Comparison of ENCODE assay signal across 22 mouse cellular contexts in genomic region chr13:96937059-96937558, GRCm38 (mm10). TPM values are rescaled to one million over a fixed set of nuclear protein-coding genes. Genes with fewer than 3 reads are reported as not detected.
DNase-seq lines count a peak whose midpoint lies in the region; ATAC-seq lines count a peak whose summit lies in the region.
"Had no signal": no experiment of that assay in that cellular context is flagged by ENCODE, and none has a peak within 500 bp of the region (broad histone marks: within the 10 kb centered on the region; RNA-seq: fewer than 3 reads in every experiment).

No protein-coding gene starts in this region.

- H3K4me2 ChIP-seq in hindbrain, embryonic 11.5 days (replicated peaks; ENCODE audit: low read depth, low read length): no peak overlapping the region
- H3K4me2 ChIP-seq in hindbrain, embryonic 14.5 days (replicated peaks): no peak overlapping the region
- H3K4me2 ChIP-seq in kidney, embryonic 16.5 days (replicated peaks; ENCODE audit: low read depth, low read length): no peak overlapping the region
- H3K4me2 ChIP-seq: lung, embryonic 15.5 days; neural tube, embryonic 13.5 days had no signal

- no peak overlapping the region for H3K9ac ChIP-seq in hindbrain, embryonic 11.5 days (ENCODE audit: low read depth, low read length)
- H3K9ac ChIP-seq in hindbrain, embryonic 14.5 days: no peak overlapping the region
- H3K9ac ChIP-seq in kidney, embryonic 16.5 days (replicated peaks; ENCODE audit: low read length): no peak overlapping the region
- H3K9ac ChIP-seq: lung, embryonic 15.5 days; neural tube, embryonic 13.5 days had no signal

- no peak overlapping the region for H3K27ac ChIP-seq in hindbrain, embryonic 11.5 days (ENCODE audit: low read depth, low read length)
- no peak overlapping the region for H3K27ac ChIP-seq in hindbrain, embryonic 14.5 days
- peak overlapping the region; percentile 45; the same call in 1 of the 2 replicates for H3K27ac ChIP-seq in kidney, embryonic 16.5 days (ENCODE audit: low read length)
- H3K27ac ChIP-seq: left cerebral cortex, adult 2 months; lung, embryonic 15.5 days; macrophage; midbrain, embryonic 10.5 days; neural tube, embryonic 13.5 days had no signal

- no peaks in the 10 kb centered on the region for H3K27me3 ChIP-seq in hindbrain, embryonic 11.5 days (ENCODE audit: control insufficient read depth, insufficient read depth, low read length)
- no peaks in the 10 kb centered on the region for H3K27me3 ChIP-seq in hindbrain, embryonic 14.5 days (ENCODE audit: control insufficient read depth, insufficient read depth, low read length)
- no peaks in the 10 kb centered on the region for H3K27me3 ChIP-seq in kidney, embryonic 16.5 days (ENCODE audit: insufficient read depth, low read length)
- H3K27me3 ChIP-seq: CH12.LX; lung, embryonic 15.5 days; neural tube, embryonic 13.5 days had no signal

- peak; percentile 10 for DNase-seq in hindbrain, embryonic 11.5 days (ENCODE audit: low spot score)
- no peak for DNase-seq in hindbrain, embryonic 14.5 days (ENCODE audit: low spot score)
- DNase-seq in kidney, adult 11 months: no peak
- DNase-seq in retina, postnatal 1 day: peak; percentile 24
- DNase-seq in retina, embryonic 14.5 days (ENCODE audit: low spot score): no peak
- peak; percentile 54 for DNase-seq in testis, postnatal 14 days (ENCODE audit: low spot score)
- DNase-seq in natural killer cell, adult 2 months (ENCODE audit: low spot score in 2 of 2): no peak
- DNase-seq: adrenal gland, adult 2 months; cerebellum, adult 8-10 months; gastrocnemius, postnatal 14 days; left cerebral cortex, postnatal 4 days; right cerebral cortex, postnatal 14 days; spleen, adult 18-20 months had no signal

- 70% methylated on average over 10 of the region's 10 CpGs for WGBS in hindbrain, embryonic 11.5 days
- WGBS in hindbrain, embryonic 14.5 days: 72% methylated on average over 10 of the region's 10 CpGs
- WGBS in kidney, embryonic 16.5 days: 64% methylated on average over 10 of the region's 10 CpGs

- no peaks in the 10 kb centered on the region for H3K36me3 ChIP-seq in hindbrain, embryonic 11.5 days (ENCODE audit: control insufficient read depth, insufficient read depth, low read length)
- no peaks in the 10 kb centered on the region for H3K36me3 ChIP-seq in hindbrain, embryonic 14.5 days (replicated peaks; ENCODE audit: control insufficient read depth, insufficient read depth)
- no peaks in the 10 kb centered on the region for H3K36me3 ChIP-seq in kidney, embryonic 16.5 days (ENCODE audit: insufficient read depth, low read length)
- H3K36me3 ChIP-seq: lung, embryonic 15.5 days; midbrain, embryonic 10.5 days; neural tube, embryonic 13.5 days had no signal

- H3K4me1 ChIP-seq in hindbrain, embryonic 11.5 days (replicated peaks; ENCODE audit: control insufficient read depth, insufficient read depth, low read length): no peaks in the 10 kb centered on the region
- H3K4me1 ChIP-seq in hindbrain, embryonic 14.5 days (replicated peaks; ENCODE audit: control insufficient read depth, insufficient read depth, low read length): no peaks in the 10 kb centered on the region
- H3K4me1 ChIP-seq in kidney, embryonic 16.5 days (ENCODE audit: insufficient read depth, low read length): peaks cover 15% of the 10 kb centered on the region
- H3K4me1 ChIP-seq: lung, embryonic 15.5 days; midbrain, embryonic 10.5 days had no signal

- H3K9me3 ChIP-seq in hindbrain, embryonic 11.5 days (ENCODE audit: control insufficient read depth, low read length): no peaks in the 10 kb centered on the region
- H3K9me3 ChIP-seq in hindbrain, embryonic 14.5 days (ENCODE audit: control insufficient read depth, low read length): no peaks in the 10 kb centered on the region
- H3K9me3 ChIP-seq in kidney, embryonic 16.5 days (ENCODE audit: low read length): no peaks in the 10 kb centered on the region
- H3K9me3 ChIP-seq: lung, embryonic 15.5 days; midbrain, embryonic 10.5 days; neural tube, embryonic 13.5 days had no signal

- H3K4me3 ChIP-seq in hindbrain, embryonic 11.5 days (ENCODE audit: low read depth, low read length): no peak overlapping the region
- H3K4me3 ChIP-seq in hindbrain, embryonic 14.5 days (replicated peaks; ENCODE audit: low read length): no peak overlapping the region
- H3K4me3 ChIP-seq in kidney, embryonic 16.5 days (ENCODE audit: low read length): no peak overlapping the region
- H3K4me3 ChIP-seq: erythroblast, embryonic 14.5 days; left cerebral cortex, adult 2 months; lung, embryonic 15.5 days; midbrain, embryonic 10.5 days; neural tube, embryonic 13.5 days had no signal

- ATAC-seq in hindbrain, embryonic 11.5 days (ENCODE audit: low FRiP score): no peak
- ATAC-seq in hindbrain, embryonic 14.5 days (ENCODE audit: low FRiP score): no peak
- ATAC-seq in kidney, embryonic 16.5 days (ENCODE audit: low FRiP score, low TSS enrichment): no peak
- ATAC-seq: forebrain, embryonic 14.5 days had no signal

RNA-seq across cellular contexts. Expression of gene Gcnt4, which starts 12.6 kb away (rescaled TPM):
- polyA plus RNA-seq in hindbrain, embryonic 11.5 days (2014; fragmentation: Nextera tagmentation; extraction: Ambion mirVana): 0.14 and 0.17 TPM in 2 replicates
- 0.04 and 0.08 TPM in 2 replicates for polyA plus RNA-seq in hindbrain, embryonic 14.5 days (2014; fragmentation: Nextera tagmentation; extraction: Ambion mirVana)
- 1.7 and 1.8 TPM in 2 replicates for polyA plus RNA-seq in kidney, embryonic 16.5 days (2015; fragmentation: Nextera tagmentation; extraction: Ambion mirVana)
- polyA plus RNA-seq: erythroblast, embryonic 14.5 days; macrophage had no signal

Comparison
In these comparisons a context has a peak if more than half of its experiments do, and no peak if none do; other contexts are left out.
1. DNase-seq: peak in hindbrain, embryonic 11.5 days (single experiment), retina, postnatal 1 day (single experiment) and testis, postnatal 14 days (single experiment); none in hindbrain, embryonic 14.5 days (single experiment), kidney, adult 11 months (single experiment), retina, embryonic 14.5 days (single experiment) and natural killer cell, adult 2 months (0 of 2).